Mouse (Mus musculus) C2C12 (cell line): Measurements from ENCODE around the gene Ctdspl.

Experiments
- CEBPB ChIP-seq: IDR thresholded peaks from one replicate; pipeline ENCODE4 v1.6.1; 2011; ENCODE audit warnings: low read depth, mild to moderate bottlenecking, control low read depth, moderate library complexity
- CTCF ChIP-seq: IDR thresholded peaks from one replicate; pipeline ENCODE4 v1.5.1; 2011; ENCODE audit not compliant: control insufficient read depth, insufficient read depth, insufficient read length
- FOSL1 ChIP-seq: IDR thresholded peaks from one replicate; pipeline ENCODE4 v1.8.0; 2011; ENCODE audit warnings: mild to moderate bottlenecking, low read length; ENCODE audit not compliant: poor library complexity, insufficient read depth, severe bottlenecking
- MAX ChIP-seq: IDR thresholded peaks from one replicate; pipeline ENCODE4 v1.6.1; 2011; ENCODE audit warnings: mild to moderate bottlenecking, control low read depth
- MYOG ChIP-seq: IDR thresholded peaks from one replicate; pipeline ENCODE4 v1.6.1; 2011; ENCODE audit not compliant: control insufficient read depth, insufficient read length; ENCODE audit errors: extremely low read depth
- USF1 ChIP-seq: IDR thresholded peaks from one replicate; pipeline ENCODE4 v1.6.1; 2011; ENCODE audit warnings: low read depth, mild to moderate bottlenecking, control low read depth, moderate library complexity

GRCm38 (mm10) chr9:119083966-119084365, 157.7 kb downstream of the Ctdspl start:
- TF ChIP-seq USF1 (no peak), CTCF (no peak), MYOG (no peak), FOSL1 (no peak), CEBPB (no peak), MAX (no peak)
